Mouse (Mus musculus): Measurements from ENCODE around the gene Notum. TPM values are rescaled to one million over a fixed set of nuclear protein-coding genes. Genes with fewer than 3 reads are reported as not detected.
A peak's percentile ranks its signal among the peaks of the same experiment; 100 is the strongest.

Notum gene
- polyA plus RNA-seq, 1 experiment from 2014 or later: 1.6 TPM

DNA sequence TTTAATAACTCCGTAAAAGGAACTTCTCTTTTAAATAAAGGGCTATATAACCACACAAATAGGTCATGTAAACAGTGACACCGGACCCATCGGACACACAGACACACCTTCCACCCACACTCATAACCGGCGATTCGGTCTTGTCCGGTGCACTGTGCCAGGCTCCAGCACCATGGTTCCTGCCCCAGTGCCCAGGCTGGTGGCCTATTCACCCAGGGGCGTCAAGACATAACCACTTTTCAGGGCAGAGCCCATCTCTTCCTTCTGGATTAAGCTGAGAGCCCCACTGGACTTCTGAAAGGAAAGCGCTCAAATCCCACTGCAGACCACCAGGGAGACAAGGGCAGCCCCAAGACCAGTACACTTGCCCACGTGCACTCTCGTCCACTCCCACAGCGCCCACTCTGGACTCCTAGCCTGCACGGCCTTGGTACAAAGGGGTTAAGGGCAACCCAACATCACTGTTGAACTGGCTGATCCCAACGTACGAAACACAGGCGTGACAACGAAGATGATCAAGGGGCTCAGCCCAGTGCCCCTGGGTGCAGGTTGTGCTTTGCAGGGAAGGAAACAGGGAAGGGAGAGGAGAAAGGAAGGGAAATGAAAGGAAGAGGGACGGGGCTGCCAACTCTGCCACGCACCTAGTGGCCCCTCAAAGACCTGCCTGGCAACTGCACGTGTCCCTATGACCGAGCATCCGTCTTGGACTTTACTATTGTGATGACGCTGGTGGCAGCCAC lies 32.2 kb downstream of the Notum start:
- H3K27me3 ChIP-seq (ENCODE audit: control insufficient read depth, insufficient read depth, low read length): no peaks in the 10 kb centered on the region
- ATAC-seq (ENCODE audit: insufficient number of reproducible peaks, insufficient read depth, low FRiP score, low read depth): no peak
- 94% methylated on average over 23 of the region's 23 CpGs for WGBS
- peaks cover 30 to 45% of the 10 kb centered on the region in 2 experiments for H3K4me1 ChIP-seq (ENCODE audit: control insufficient read depth in 2 of 2, insufficient read depth in 2 of 2, low read length in 2 of 2)
- no peaks in the 10 kb centered on the region for H3K9me3 ChIP-seq (ENCODE audit: control insufficient read depth, low read length)
- no peak overlapping the region for H3K27ac ChIP-seq (replicated peaks in 1 of 2; ENCODE audit: control insufficient read depth in 1 of 2, insufficient read depth in 1 of 2, low read depth in 2 of 2, low read length in 2 of 2)
- no peak overlapping the region; the same call in 1 of the 2 replicates for H3K4me2 ChIP-seq (ENCODE audit: low read length)
- H3K36me3 ChIP-seq (ENCODE audit: control insufficient read depth, insufficient read depth, low read length): peaks cover 21% of the 10 kb centered on the region
- no peak overlapping the region for H3K9ac ChIP-seq (ENCODE audit: low read length)
- H3K4me3 ChIP-seq (ENCODE audit: control insufficient read depth in 1 of 2, insufficient read depth in 1 of 2, low read depth in 1 of 2, low read length in 2 of 2): no peak overlapping the region

DNA sequence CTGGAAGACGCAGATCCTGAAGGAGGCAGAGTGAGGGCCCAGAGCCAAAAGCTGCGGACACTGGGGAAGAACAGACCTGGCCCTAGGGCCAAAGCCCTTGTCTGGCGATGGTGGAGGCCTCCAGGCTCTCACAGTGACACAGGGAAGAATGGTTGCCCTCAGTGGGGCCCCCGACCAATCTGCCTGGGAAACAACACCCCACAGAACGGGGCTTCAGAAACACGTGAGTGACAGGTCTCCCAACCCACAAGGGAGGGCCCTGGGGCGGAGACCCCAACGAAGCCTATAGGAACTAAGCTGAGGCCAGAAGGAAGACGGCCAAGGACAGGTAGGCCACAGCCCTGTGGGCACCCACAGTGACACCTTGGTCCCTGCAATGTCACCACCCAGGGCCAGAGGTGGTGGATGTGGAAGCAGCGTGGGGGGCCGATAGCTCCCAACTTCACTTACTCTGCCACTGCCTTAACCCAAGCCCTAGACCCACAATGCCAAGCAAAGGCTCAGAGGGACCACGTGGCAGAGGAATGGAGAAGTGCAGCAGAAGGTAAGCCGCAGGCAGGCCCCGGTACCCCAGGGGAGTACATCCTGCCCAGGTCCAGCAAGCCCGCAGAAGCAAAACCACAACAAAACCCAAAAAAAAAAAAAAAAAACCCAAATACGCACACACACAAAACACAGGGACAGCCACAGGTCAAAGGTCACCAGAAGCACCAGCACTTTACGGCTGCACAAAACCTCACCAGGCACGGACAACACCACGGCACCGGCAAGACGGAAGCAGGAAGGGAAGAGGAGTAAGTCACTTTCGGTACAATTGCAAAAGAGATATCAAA lies 33.3 kb downstream of the Notum start:
- H3K4me2 ChIP-seq (ENCODE audit: low read length): no peak overlapping the region
- no peaks in the 10 kb centered on the region for H3K9me3 ChIP-seq (ENCODE audit: control insufficient read depth, low read length)
- 86% methylated on average over 22 of the region's 22 CpGs for WGBS
- no peak overlapping the region for H3K9ac ChIP-seq (ENCODE audit: low read length)
- peaks cover 28% of the 10 kb centered on the region for H3K36me3 ChIP-seq (ENCODE audit: control insufficient read depth, insufficient read depth, low read length)
- H3K27ac ChIP-seq (replicated peaks in 1 of 2; ENCODE audit: control insufficient read depth in 1 of 2, insufficient read depth in 1 of 2, low read depth in 2 of 2, low read length in 2 of 2): no peak overlapping the region
- H3K4me1 ChIP-seq (ENCODE audit: control insufficient read depth in 2 of 2, insufficient read depth in 2 of 2, low read length in 2 of 2): peaks cover 30 to 46% of the 10 kb centered on the region in 2 experiments
- H3K4me3 ChIP-seq (ENCODE audit: control insufficient read depth in 1 of 2, insufficient read depth in 1 of 2, low read depth in 1 of 2, low read length in 2 of 2): no peak overlapping the region
- no peak for ATAC-seq (ENCODE audit: insufficient number of reproducible peaks, insufficient read depth, low FRiP score, low read depth)
- H3K27me3 ChIP-seq (ENCODE audit: control insufficient read depth, insufficient read depth, low read length): no peaks in the 10 kb centered on the region

DNA sequence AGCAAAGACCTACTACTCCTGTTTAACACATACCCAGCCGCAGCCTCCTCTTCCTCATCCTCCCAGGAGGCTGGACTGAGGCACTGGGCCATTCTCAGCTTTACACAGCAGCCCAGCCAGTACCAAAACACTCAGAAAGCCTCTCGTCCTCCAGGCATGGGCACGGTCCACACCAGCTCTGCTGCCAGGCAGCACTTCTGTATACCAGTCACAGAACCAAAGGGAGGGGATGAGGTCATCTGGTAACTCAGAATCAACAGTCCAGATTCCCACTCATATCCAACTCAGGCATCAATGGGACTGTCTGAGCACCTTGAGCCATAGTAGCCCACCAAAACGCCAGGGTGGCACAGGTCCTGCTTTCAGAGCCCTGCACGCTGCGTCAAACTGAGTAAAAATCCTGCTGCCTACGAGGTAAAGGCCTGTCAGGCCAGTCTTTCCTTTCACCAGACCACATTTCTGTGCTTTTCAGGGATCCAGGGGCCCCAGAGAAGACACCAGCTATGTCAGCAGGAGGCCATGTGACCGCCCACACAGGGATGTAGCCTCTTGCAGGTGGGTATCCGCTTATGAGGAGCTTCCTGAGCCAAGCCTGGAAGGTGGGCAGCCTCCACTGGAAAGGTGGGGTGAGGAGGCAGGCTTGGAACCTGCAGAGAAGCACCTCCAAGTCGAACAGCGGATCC lies 34.0 kb downstream of the Notum start:
- Histone ChIP-seq H3K4me3 (ENCODE audit: control insufficient read depth in 1 of 2, insufficient read depth in 1 of 2, low read depth in 1 of 2, low read length in 2 of 2) (no peak overlapping the region), H3K4me1 (ENCODE audit: control insufficient read depth in 2 of 2, insufficient read depth in 2 of 2, low read length in 2 of 2) (peaks cover 26 to 42% of the 10 kb centered on the region in 2 experiments), H3K9ac (ENCODE audit: low read length) (no peak overlapping the region), H3K4me2 (ENCODE audit: low read length) (no peak overlapping the region), H3K27me3 (ENCODE audit: control insufficient read depth, insufficient read depth, low read length) (no peaks in the 10 kb centered on the region), H3K9me3 (ENCODE audit: control insufficient read depth, low read length) (no peaks in the 10 kb centered on the region), H3K36me3 (ENCODE audit: control insufficient read depth, insufficient read depth, low read length) (peaks cover 36% of the 10 kb centered on the region), H3K27ac (replicated peaks in 1 of 2; ENCODE audit: control insufficient read depth in 1 of 2, insufficient read depth in 1 of 2, low read depth in 2 of 2, low read length in 2 of 2) (no peak overlapping the region)
- ATAC-seq (ENCODE audit: insufficient number of reproducible peaks, insufficient read depth, low FRiP score, low read depth): no peak
- WGBS: 87% methylated on average over 11 of the region's 11 CpGs

DNA sequence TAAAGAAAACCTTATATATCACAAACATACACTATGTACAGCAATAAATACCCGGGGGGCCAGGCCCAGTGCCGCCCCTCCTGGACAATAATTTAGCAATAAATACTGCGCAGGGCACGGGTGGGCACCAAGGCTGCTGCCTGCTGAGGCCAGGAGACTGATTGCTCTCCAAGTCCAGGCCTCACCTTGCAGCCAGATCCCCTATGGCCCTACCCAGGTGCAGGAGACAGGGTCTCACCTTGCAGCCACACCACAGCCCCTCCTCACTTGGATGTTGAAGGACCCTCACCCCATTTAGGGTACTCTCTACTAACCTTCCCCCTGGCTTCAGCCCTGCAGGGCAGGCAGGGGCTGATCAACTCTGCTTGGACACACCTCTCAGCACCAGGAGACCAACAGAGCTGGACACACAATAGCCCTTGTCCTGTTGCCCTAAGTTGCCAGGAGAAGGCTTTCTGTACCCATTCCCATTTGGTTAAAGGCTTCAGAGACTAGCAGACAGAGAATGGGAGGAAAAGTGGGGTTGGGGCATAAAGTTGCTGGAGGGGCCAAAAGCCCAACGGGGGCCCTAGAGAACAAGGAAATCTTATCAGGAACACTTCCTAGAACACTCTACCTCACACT lies 35.7 kb downstream of the Notum start, which contains the start of gene Sirt7:
Gene Sirt7 (minus strand): TSS at position 89 of the 624 bp plus-strand sequence.
- no peak; the same call in 1 of the 2 replicates for ATAC-seq (ENCODE audit: insufficient number of reproducible peaks, insufficient read depth, low FRiP score, low read depth)
- Histone ChIP-seq H3K4me3 (ENCODE audit: control insufficient read depth in 1 of 2, insufficient read depth in 1 of 2, low read depth in 1 of 2, low read length in 2 of 2) (peak within 1 kb of the TSS; percentile 86 to 97), H3K9me3 (ENCODE audit: control insufficient read depth, low read length) (no peaks in the 10 kb centered on the region), H3K27ac (replicated peaks in 1 of 2; ENCODE audit: control insufficient read depth in 1 of 2, insufficient read depth in 1 of 2, low read depth in 2 of 2, low read length in 2 of 2) (peak within 1 kb of the TSS; percentile 28 to 76), H3K4me2 (ENCODE audit: low read length) (peak within 1 kb of the TSS; percentile 97), H3K4me1 (ENCODE audit: control insufficient read depth in 2 of 2, insufficient read depth in 2 of 2, low read length in 2 of 2) (peaks cover 14 to 25% of the 10 kb centered on the region in 2 experiments), H3K36me3 (ENCODE audit: control insufficient read depth, insufficient read depth, low read length) (peaks cover 50% of the 10 kb centered on the region), H3K27me3 (ENCODE audit: control insufficient read depth, insufficient read depth, low read length) (no peaks in the 10 kb centered on the region), H3K9ac (ENCODE audit: low read length) (peak within 1 kb of the TSS; percentile 78)
- WGBS: 11% methylated on average over 5 of the region's 5 CpGs

GRCm38 (mm10) chr11:120624680-120625111 lies 36.3 kb downstream of the Notum start:
- no peaks in the 10 kb centered on the region for H3K27me3 ChIP-seq (ENCODE audit: control insufficient read depth, insufficient read depth, low read length)
- H3K4me3 ChIP-seq (ENCODE audit: control insufficient read depth in 1 of 2, insufficient read depth in 1 of 2, low read depth in 1 of 2, low read length in 2 of 2): peak overlapping the region; percentile 86 to 97
- peaks cover 56% of the 10 kb centered on the region for H3K36me3 ChIP-seq (ENCODE audit: control insufficient read depth, insufficient read depth, low read length)
- H3K9ac ChIP-seq (ENCODE audit: low read length): peak overlapping the region; percentile 78
- peak overlapping the region; percentile 6 to 76 for H3K27ac ChIP-seq (replicated peaks in 1 of 2; ENCODE audit: control insufficient read depth in 1 of 2, insufficient read depth in 1 of 2, low read depth in 2 of 2, low read length in 2 of 2)
- H3K4me1 ChIP-seq (ENCODE audit: control insufficient read depth in 2 of 2, insufficient read depth in 2 of 2, low read length in 2 of 2): peaks cover 9 to 20% of the 10 kb centered on the region in 2 experiments; a peak in 3 of 4 replicates
- H3K9me3 ChIP-seq (ENCODE audit: control insufficient read depth, low read length): no peaks in the 10 kb centered on the region
- ATAC-seq (ENCODE audit: insufficient number of reproducible peaks, insufficient read depth, low FRiP score, low read depth): peak; percentile 69
- H3K4me2 ChIP-seq (ENCODE audit: low read length): peak overlapping the region; percentile 97
- whole genome bisulfite sequencing: under 1% methylated on average over 52 of the region's 53 CpGs

DNA sequence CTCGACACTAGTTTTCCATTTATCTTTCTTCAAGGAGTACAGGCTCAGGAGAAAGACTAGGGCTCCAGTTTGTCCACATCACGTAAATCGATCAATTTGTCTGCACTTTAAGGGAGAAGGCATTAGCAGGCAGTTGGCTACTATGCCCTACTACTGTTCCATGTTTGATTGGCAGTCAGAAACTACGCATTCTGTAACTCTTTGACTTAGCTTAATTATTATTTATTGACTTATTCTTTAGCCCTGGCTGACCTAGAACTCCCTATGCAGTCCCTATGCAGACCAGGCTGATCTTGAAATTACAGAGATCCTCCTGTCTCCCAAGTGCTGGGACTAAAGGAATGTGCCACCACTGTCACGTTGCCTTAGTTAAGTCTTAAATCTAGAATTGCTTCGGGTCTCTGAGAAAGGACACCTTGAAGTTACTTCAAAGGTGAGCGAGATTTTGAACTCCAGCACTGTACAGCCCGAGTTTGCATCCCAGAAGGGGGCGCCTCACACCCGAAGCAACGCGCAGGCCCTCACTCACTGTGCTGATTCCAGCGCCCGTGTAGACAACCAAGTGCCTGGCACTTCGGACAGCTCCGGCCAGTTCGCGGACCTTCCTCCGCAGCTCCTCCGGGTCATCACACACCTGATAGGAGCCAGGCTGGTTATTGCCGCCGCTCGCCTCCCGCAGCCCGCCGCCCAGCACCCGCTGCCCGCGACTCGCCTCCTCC lies 36.9 kb downstream of the Notum start:
- Histone ChIP-seq H3K4me2 (ENCODE audit: low read length) (peak overlapping the region; percentile 97), H3K4me3 (ENCODE audit: control insufficient read depth in 1 of 2, insufficient read depth in 1 of 2, low read depth in 1 of 2, low read length in 2 of 2) (peak overlapping the region; percentile 86 to 97), H3K36me3 (ENCODE audit: control insufficient read depth, insufficient read depth, low read length) (peaks cover 57% of the 10 kb centered on the region), H3K9ac (ENCODE audit: low read length) (peak overlapping the region; percentile 78), H3K9me3 (ENCODE audit: control insufficient read depth, low read length) (no peaks in the 10 kb centered on the region), H3K27me3 (ENCODE audit: control insufficient read depth, insufficient read depth, low read length) (no peaks in the 10 kb centered on the region), H3K4me1 (ENCODE audit: control insufficient read depth in 2 of 2, insufficient read depth in 2 of 2, low read length in 2 of 2) (peaks cover 5 to 15% of the 10 kb centered on the region in 2 experiments; a peak in 3 of 4 replicates), H3K27ac (replicated peaks in 1 of 2; ENCODE audit: control insufficient read depth in 1 of 2, insufficient read depth in 1 of 2, low read depth in 2 of 2, low read length in 2 of 2) (peak overlapping the region; percentile 6 to 76; a peak in 3 of 4 replicates)
- 12% methylated on average over 29 of the region's 30 CpGs for WGBS
- ATAC-seq (ENCODE audit: insufficient number of reproducible peaks, insufficient read depth, low FRiP score, low read depth): peak; percentile 76

Data from heart, embryonic 14.5 days (tissue).